Mouse (Mus musculus) forebrain, embryonic 11.5 days (tissue): ENCODE data around the gene Elmod3. TPM values are rescaled to one million over a fixed set of nuclear protein-coding genes. Genes with fewer than 3 reads are reported as not detected.
A peak's percentile ranks its signal among the peaks of the same experiment; 100 is the strongest.

Experiments used
- ATAC-seq: fragments of 200-750 bp; cut with Nextera tagmentation; replicated peaks from 2 replicates; pipeline ENCODE4 v1.8.0; 2017; ENCODE audit warnings: moderate TSS enrichment; ENCODE audit not compliant: low FRiP score
- DNase-seq: peaks from one replicate; pipeline ENCODE4 v3.0.0-alpha.2; 2017; ENCODE audit warnings: low spot score
- H3K27ac ChIP-seq: fragments of 300-500 bp; sonication (generic); 2 replicates; pipeline ENCODE4 v1.5.1; 2014; ENCODE audit warnings: low read depth, low read length
- H3K27me3 ChIP-seq: fragments of 300-500 bp; sonication (generic); 2 replicates; pipeline ENCODE4 v1.6.1; 2014; ENCODE audit warnings: mild to moderate bottlenecking, low read length, mixed read lengths; ENCODE audit not compliant: control insufficient read depth, insufficient read depth
- H3K36me3 ChIP-seq: fragments of 300-500 bp; sonication (generic); 2 replicates; pipeline ENCODE4 v1.6.1; 2014; ENCODE audit warnings: mild to moderate bottlenecking, low read length, moderate library complexity, mixed read lengths; ENCODE audit not compliant: control insufficient read depth, insufficient read depth
- H3K4me1 ChIP-seq: fragments of 300-500 bp; sonication (generic); replicated peaks from 2 replicates; pipeline ENCODE4 v1.6.1; 2014; ENCODE audit warnings: low read length, mixed read lengths; ENCODE audit not compliant: control insufficient read depth, insufficient read depth
- H3K4me2 ChIP-seq: fragments of 300-500 bp; sonication (generic); 2 replicates; pipeline ENCODE4 v1.6.1; 2014; ENCODE audit warnings: low read depth, mild to moderate bottlenecking, low read length, moderate library complexity, mixed read lengths; ENCODE audit not compliant: severe bottlenecking
- H3K4me3 ChIP-seq: fragments of 300-500 bp; sonication (generic); 2 replicates; pipeline ENCODE4 v1.5.1; 2014; ENCODE audit warnings: low read depth, low read length
- H3K9ac ChIP-seq: fragments of 300-500 bp; sonication (generic); 2 replicates; pipeline ENCODE4 v1.6.1; 2014; ENCODE audit warnings: low read length
- H3K9me3 ChIP-seq: fragments of 300-500 bp; sonication (generic); 2 replicates; pipeline ENCODE4 v1.6.1; 2016; ENCODE audit warnings: low read length, mixed read lengths; ENCODE audit not compliant: control insufficient read depth
- WGBS: fragments of 180-500 bp; shearing (Covaris S2); extraction: QIAGEN DNeasy Blood & Tissue Kit; methylation state at CpG from one replicate; pipeline ENCODE4 v1.1.7; 2014; 5-methylcytosine and 5-hydroxymethylcytosine counted together
- polyA plus RNA-seq: library from polyadenylated mRNA; unstranded; fragments of >200 nt; fragmentation: Nextera tagmentation; extraction: Ambion mirVana; gene quantifications from 2 replicates; pipeline ENCODE4 v1.2.1, GENCODE M21; 2014

The Elmod3 gene
- 15.8 and 16.5 TPM in 2 replicates for polyA plus RNA-seq

GRCm38 (mm10) chr6:72597956-72598753, at the start of gene Elmod3, which contains the start of gene Retsat:
TSS of gene Elmod3 (minus strand) at chr6:72598413.
TSS of gene Retsat (plus strand) at chr6:72598475.
- ATAC-seq: peak; percentile 92
- H3K4me1 ChIP-seq: peaks cover 4% of the 10 kb centered on the region; the same call in 1 of the 2 replicates
- peak within 1 kb of the TSS; percentile 58 for H3K4me3 ChIP-seq
- peak within 1 kb of the TSS; percentile 70 for H3K9ac ChIP-seq
- H3K36me3 ChIP-seq: no peaks in the 10 kb centered on the region
- H3K27ac ChIP-seq: no peak within 1 kb of the TSS
- WGBS: 2% methylated on average over 38 of the region's 38 CpGs
- H3K9me3 ChIP-seq: no peaks in the 10 kb centered on the region
- peak within 1 kb of the TSS; percentile 74 for H3K4me2 ChIP-seq
- H3K27me3 ChIP-seq: no peaks in the 10 kb centered on the region
- peak; percentile 91 for DNase-seq

- DNase-seq (peak; percentile 79), ATAC-seq (0 out of 2 replicates have a peak, but pooled peaks have one; percentile 19)
- Histone ChIP-seq H3K27ac (no peak overlapping the region), H3K4me3 (no peak overlapping the region), H3K36me3 (no peaks in the 10 kb centered on the region), H3K4me2 (no peak overlapping the region), H3K9me3 (no peaks in the 10 kb centered on the region), H3K27me3 (no peaks in the 10 kb centered on the region), H3K4me1 (peaks cover 3% of the 10 kb centered on the region), H3K9ac (no peak overlapping the region)
- WGBS: 65% methylated on average over 10 of the region's 10 CpGs
Measured at GRCm38 (mm10) chr6:72647383-72647820, 49.2 kb upstream of the Elmod3 start.

- ATAC-seq (peak; percentile 93), DNase-seq (peak; percentile 64)
- no peak overlapping the region for H3K9ac ChIP-seq
- 48% methylated on average over 7 of the region's 7 CpGs for WGBS
- no peak overlapping the region for H3K4me3 ChIP-seq
- no peaks in the 10 kb centered on the region for H3K9me3 ChIP-seq
- no peaks in the 10 kb centered on the region for H3K36me3 ChIP-seq
- peaks cover 3% of the 10 kb centered on the region for H3K4me1 ChIP-seq
- no peak overlapping the region for H3K27ac ChIP-seq
- no peak overlapping the region for H3K4me2 ChIP-seq
- no peaks in the 10 kb centered on the region for H3K27me3 ChIP-seq
Measured at GRCm38 (mm10) chr6:72645364-72645763, 47.2 kb upstream of the Elmod3 start.

- Histone ChIP-seq H3K4me2 (no peak overlapping the region), H3K27me3 (no peaks in the 10 kb centered on the region), H3K27ac (no peak overlapping the region), H3K4me1 (peaks cover 3% of the 10 kb centered on the region), H3K36me3 (no peaks in the 10 kb centered on the region), H3K4me3 (no peak overlapping the region), H3K9ac (no peak overlapping the region), H3K9me3 (no peaks in the 10 kb centered on the region)
- 80% methylated on average over 4 of the region's 4 CpGs for WGBS
- ATAC-seq: no peak
- DNase-seq: no peak
Measured at GRCm38 (mm10) chr6:72644576-72644975, 46.4 kb upstream of the Elmod3 start.

GRCm38 (mm10) chr6:72641218-72641954, 43.2 kb upstream of the Elmod3 start:
- Histone ChIP-seq H3K9me3 (no peaks in the 10 kb centered on the region), H3K4me1 (no peaks in the 10 kb centered on the region; the same call in 1 of the 2 replicates), H3K4me3 (no peak overlapping the region), H3K9ac (no peak overlapping the region), H3K27me3 (no peaks in the 10 kb centered on the region), H3K4me2 (no peak overlapping the region), H3K27ac (no peak overlapping the region), H3K36me3 (no peaks in the 10 kb centered on the region)
- ATAC-seq (no peak), DNase-seq (no peak)
- 83% methylated on average over 18 of the region's 18 CpGs for whole genome bisulfite sequencing

- Histone ChIP-seq H3K4me2 (no peak overlapping the region), H3K4me1 (no peaks in the 10 kb centered on the region), H3K9ac (no peak overlapping the region), H3K27me3 (no peaks in the 10 kb centered on the region), H3K4me3 (no peak overlapping the region), H3K36me3 (no peaks in the 10 kb centered on the region), H3K27ac (no peak overlapping the region), H3K9me3 (no peaks in the 10 kb centered on the region)
- DNase-seq: no peak
- WGBS: 89% methylated on average over 3 of the region's 3 CpGs
- no peak for ATAC-seq
Measured at GRCm38 (mm10) chr6:72636940-72637339, 38.7 kb upstream of the Elmod3 start.

- Histone ChIP-seq H3K4me1 (no peaks in the 10 kb centered on the region), H3K4me3 (no peak overlapping the region), H3K9ac (no peak overlapping the region), H3K4me2 (no peak overlapping the region), H3K27me3 (no peaks in the 10 kb centered on the region), H3K9me3 (no peaks in the 10 kb centered on the region), H3K27ac (no peak overlapping the region), H3K36me3 (no peaks in the 10 kb centered on the region)
- 55% methylated on average over 12 of the region's 12 CpGs for WGBS
- DNase-seq (peak; percentile 76), ATAC-seq (peak; percentile 74)
Measured at GRCm38 (mm10) chr6:72635760-72636431, 37.7 kb upstream of the Elmod3 start.

- H3K27ac ChIP-seq: no peak overlapping the region
- ATAC-seq: no peak
- WGBS: 88% methylated on average over 10 of the region's 10 CpGs
- no peaks in the 10 kb centered on the region for H3K4me1 ChIP-seq
- no peak overlapping the region for H3K4me2 ChIP-seq
- DNase-seq: no peak
- H3K36me3 ChIP-seq: no peaks in the 10 kb centered on the region; the same call in 1 of the 2 replicates
- no peak overlapping the region for H3K9ac ChIP-seq
- no peaks in the 10 kb centered on the region for H3K9me3 ChIP-seq
- no peak overlapping the region for H3K4me3 ChIP-seq
- H3K27me3 ChIP-seq: no peaks in the 10 kb centered on the region
Measured at GRCm38 (mm10) chr6:72634311-72634710, 36.1 kb upstream of the Elmod3 start.
